ENCODE assay signal across 16 mouse cellular contexts in the genomic region with DNA sequence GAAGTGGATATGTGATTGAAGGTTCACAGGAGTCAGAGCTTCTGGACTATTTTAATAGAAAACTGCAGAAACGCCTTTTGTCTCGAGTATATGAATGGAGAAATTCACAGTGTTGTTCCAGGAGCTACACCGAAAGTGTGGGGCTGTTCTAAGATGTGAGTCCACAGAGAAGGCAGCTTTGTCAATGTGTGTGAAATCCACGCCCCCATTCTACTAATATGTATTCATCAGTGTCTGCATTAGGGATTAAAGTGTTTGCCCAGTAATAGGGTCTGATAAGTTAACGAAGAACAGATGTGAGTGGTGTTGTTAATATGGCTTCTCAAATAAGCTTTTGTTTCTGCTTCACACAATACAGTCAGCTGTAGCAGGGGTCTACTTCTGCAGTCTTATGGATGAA.
DNase-seq lines count a peak whose midpoint lies in the region.
"Had no signal": no experiment of that assay in that cellular context is flagged by ENCODE, and none has a peak within 500 bp of the region (broad histone marks: within the 10 kb centered on the region; RNA-seq: fewer than 3 reads in every experiment).

No protein-coding gene starts in this region.

- peak; percentile 5 for DNase-seq in embryo, embryonic 11 days
- no peak for DNase-seq in embryo, embryonic 10 days (ENCODE audit: low spot score)
- peak; percentile 42 for DNase-seq in heart, adult 11 months
- no peak for DNase-seq in heart, adult 8-10 months (ENCODE audit: low spot score)
- DNase-seq in hindlimb bud, embryonic 11.5 days (ENCODE audit: extremely low spot score, low read depth, low spot score) = peak; percentile 18
- DNase-seq in c-Kit-positive CD71-positive TER-119-positive erythroid progenitor cells, embryonic 14.5 days (ENCODE audit: low spot score) = no peak
- no peak for DNase-seq in yolk sac, embryonic 10.5 days (ENCODE audit: low spot score)
- DNase-seq: adrenal gland, postnatal 10 days; cerebellum, adult 11-12 months; cerebellum, adult 9-10 months; cerebellum, postnatal 25 days; forebrain, postnatal 0 days; gastrocnemius, adult 2 months; gastrocnemius, postnatal 36 days; heart, adult 18-20 months; heart, postnatal 14 days had no signal

Comparison
In these comparisons a context has a peak if more than half of its experiments do, and no peak if none do; other contexts are left out.
1. DNase-seq: peak in embryo, embryonic 11 days (single experiment), heart, adult 11 months (single experiment) and hindlimb bud, embryonic 11.5 days (single experiment); none in embryo, embryonic 10 days (single experiment), heart, adult 8-10 months (single experiment), c-Kit-positive CD71-positive TER-119-positive erythroid progenitor cells, embryonic 14.5 days (single experiment) and yolk sac, embryonic 10.5 days (single experiment).